Mouse (Mus musculus): ENCODE measurements around the gene Slc8a3.

- peak in 1 of 2 experiments; percentile 47; a peak in 2 of 4 replicates for TF ChIP-seq CTCF (conservative IDR thresholded peaks at IDR 0.05 in 1 of 2, IDR thresholded peaks at IDR 0.05 in 1 of 2; ENCODE audit: low read depth in 2 of 2, low read length in 2 of 2)
- TF ChIP-seq HCFC1 (IDR thresholded peaks at IDR 0.05; ENCODE audit: low read depth, low read length): no peak
- no peak for TF ChIP-seq MXI1 (IDR thresholded peaks at IDR 0.05; ENCODE audit: low read depth, low read length)
- TF ChIP-seq MAFK (IDR thresholded peaks at IDR 0.05; ENCODE audit: insufficient replicate concordance, low read length): no peak
- TF ChIP-seq POLR2AphosphoS2 (IDR thresholded peaks at IDR 0.05; ENCODE audit: low read depth, low read length): no peak
- no peak for TF ChIP-seq POLR2A (IDR thresholded peaks at IDR 0.05; ENCODE audit: low read depth, low read length)
- TF ChIP-seq EP300 (IDR thresholded peaks at IDR 0.05; ENCODE audit: low read length): no peak
- no peak for TF ChIP-seq JUND (conservative IDR thresholded peaks at IDR 0.05; ENCODE audit: low read depth, low read length)
- no peak for TF ChIP-seq ZKSCAN1 (IDR thresholded peaks at IDR 0.05; ENCODE audit: borderline replicate concordance, low read depth, low read length)
These were observed 172.1 kb downstream of the Slc8a3 start for GRCm38 (mm10) chr12:81160831-81161230.
